Mouse (Mus musculus) lung, postnatal 0 days (tissue): ENCODE results near the gene Lsp1.

Experiments used
- CTCF ChIP-seq: IDR thresholded peaks from 2 replicates; pipeline ENCODE4 v1.5.1; 2016; ENCODE audit warnings: antibody characterized with exemption, mild to moderate bottlenecking
- EP300 ChIP-seq: IDR thresholded peaks from 2 replicates; pipeline ENCODE4 v1.6.1; 2016; ENCODE audit warnings: antibody characterized with exemption, mild to moderate bottlenecking, control low read depth

DNA sequence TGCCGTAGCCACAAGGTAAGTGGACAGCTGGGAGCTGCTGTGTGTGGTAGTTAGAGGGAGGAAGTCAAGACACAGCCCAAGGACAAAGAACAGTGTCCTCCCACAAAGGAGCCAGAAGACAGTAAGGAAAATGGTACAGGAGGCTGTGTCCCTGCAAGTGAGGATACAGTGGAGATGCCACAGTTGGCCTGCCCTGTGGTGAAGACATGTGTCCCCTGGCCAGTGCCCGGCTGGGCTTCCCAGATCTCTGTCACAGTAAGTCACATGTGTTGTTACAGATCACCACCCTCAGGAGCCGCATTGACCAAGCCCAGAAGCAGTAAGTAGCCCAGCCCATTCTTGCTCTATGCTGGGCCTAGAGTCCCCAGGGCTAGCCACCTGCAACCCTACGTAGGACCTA is 53.4 kb downstream of the Lsp1 start:
- TF ChIP-seq EP300 (no peak), CTCF (no peak)
